In genomic region chr14:61092073-61092472, GRCm38 (mm10) we compare ENCODE assay signal across 14 mouse cellular contexts. TPM values are rescaled to one million over a fixed set of nuclear protein-coding genes. Genes with fewer than 3 reads are reported as not detected.
DNase-seq lines count a peak whose midpoint lies in the region; ATAC-seq and TF ChIP-seq lines count a peak whose summit lies in the region.
"Had no signal": no experiment of that assay in that cellular context is flagged by ENCODE, and none has a peak within 500 bp of the region (broad histone marks: within the 10 kb centered on the region; RNA-seq: fewer than 3 reads in every experiment).

No protein-coding gene starts in this region.

- no peak for TF ChIP-seq POLR2A in brain, embryonic 14.5 days (IDR thresholded peaks at IDR 0.05; ENCODE audit: borderline replicate concordance, extremely low read depth, insufficient read depth, insufficient read length, poor library complexity, severe bottlenecking)

- no peak for ATAC-seq in cerebellum, adult (ENCODE audit: insufficient number of reproducible peaks, low FRiP score, low TSS enrichment)
- no peak for ATAC-seq in inflammation-experienced regulatory T-cells, adult 6 months
- ATAC-seq: activated CD4-positive, CD25-positive, alpha-beta regulatory T cell, adult 4 months had no signal

- TF ChIP-seq CTCF in brain, embryonic 14.5 days (IDR thresholded peaks at IDR 0.05; ENCODE audit: borderline replicate concordance, extremely low read depth, insufficient read depth, insufficient read length): no peak

- DNase-seq in cerebellum, postnatal 14 days: peak; percentile 55 to 66
- DNase-seq in layer of hippocampus, adult 18-20 months (ENCODE audit: low spot score in 2 of 2): peak; percentile 13 to 51
- DNase-seq in layer of hippocampus, adult 11-12 months (ENCODE audit: low spot score): no peak
- peak; percentile 30 for DNase-seq in brain, embryonic 14.5 days (ENCODE audit: low read depth)
- peak; percentile 21 to 33 for DNase-seq in left cerebral cortex, postnatal 36 days (ENCODE audit: low spot score in 2 of 2)
- DNase-seq in urinary bladder, adult 18-20 months (ENCODE audit: low spot score in 2 of 2): no peak
- DNase-seq: heart, adult 2 months; kidney, adult 2 months; liver, embryonic 13.5 days had no signal

- intact Hi-C loops in left cerebral cortex, postnatal 36 days (cut with DNase I): no loop called here

RNA-seq across cellular contexts. Expression of gene Tnfrsf19, which starts 45.8 kb away (rescaled TPM):
- total RNA-seq in layer of hippocampus, adult 18-20 months (2021): 10 to 100 TPM; 44.2 to 48.9 TPM
- polyA plus RNA-seq in brain, embryonic 14.5 days (2012; rRNA removed): 36.5 and 36.9 TPM in 2 replicates
- total RNA-seq in left cerebral cortex, postnatal 36 days (2021): 10 to 100 TPM; 50.2 to 59.7 TPM
- polyA plus RNA-seq in inflammation-experienced regulatory T-cells, adult 6 months (2017; shearing (Covaris generic)): not detected
- total RNA-seq: MEL had no signal
- polyA plus RNA-seq: activated CD4-positive, CD25-positive, alpha-beta regulatory T cell, adult 4 months; C2C12 had no signal

RNA-seq across cellular contexts. Expression of gene Sacs, which starts 46.2 kb away (rescaled TPM):
- 10 to 100 TPM; 49.4 to 52.7 TPM for total RNA-seq in layer of hippocampus, adult 18-20 months (2021)
- polyA plus RNA-seq in brain, embryonic 14.5 days (2012; rRNA removed): 10.4 and 12.1 TPM in 2 replicates
- total RNA-seq in left cerebral cortex, postnatal 36 days (2021): 10 to 100 TPM; 59.9 to 62.8 TPM
- 1 to 10 TPM; 5.2 to 6.6 (median 5.8) TPM for polyA plus RNA-seq in inflammation-experienced regulatory T-cells, adult 6 months (2017; shearing (Covaris generic))

Comparison
In these comparisons a context has a peak if more than half of its experiments do, and no peak if none do; other contexts are left out.
1. DNase-seq: peak in cerebellum, postnatal 14 days (2 of 2), layer of hippocampus, adult 18-20 months (2 of 2), brain, embryonic 14.5 days (single experiment) and left cerebral cortex, postnatal 36 days (2 of 2); none in layer of hippocampus, adult 11-12 months (single experiment) and urinary bladder, adult 18-20 months (0 of 2).